Mouse (Mus musculus): ENCODE data around the gene Bsx.

- TF ChIP-seq POLR2A (IDR thresholded peaks at IDR 0.05; ENCODE audit: low read depth, low read length) = no peak
- TF ChIP-seq CTCF (conservative IDR thresholded peaks at IDR 0.05; ENCODE audit: insufficient read depth, insufficient read length, low read depth, low read length) = no peak
These were observed 44.1 kb downstream of the Bsx start for GRCm38 (mm10) chr9:40917871-40918613.
